Mouse (Mus musculus): ENCODE results near the gene Ripply1.
"Not testable (repeated sequence)": the region's sequence is repeated elsewhere in the genome, so short reads cannot be mapped to it uniquely, and the experiment has no call there.

Gene Ripply1

GRCm38 (mm10) chrX:139780988-139781387, 1.2 kb downstream of the Ripply1 start:
- CTCF ChIA-PET = no interaction called here

GRCm38 (mm10) chrX:139779401-139779800, 2.8 kb downstream of the Ripply1 start:
- CTCF ChIA-PET = no interaction called here

DNA sequence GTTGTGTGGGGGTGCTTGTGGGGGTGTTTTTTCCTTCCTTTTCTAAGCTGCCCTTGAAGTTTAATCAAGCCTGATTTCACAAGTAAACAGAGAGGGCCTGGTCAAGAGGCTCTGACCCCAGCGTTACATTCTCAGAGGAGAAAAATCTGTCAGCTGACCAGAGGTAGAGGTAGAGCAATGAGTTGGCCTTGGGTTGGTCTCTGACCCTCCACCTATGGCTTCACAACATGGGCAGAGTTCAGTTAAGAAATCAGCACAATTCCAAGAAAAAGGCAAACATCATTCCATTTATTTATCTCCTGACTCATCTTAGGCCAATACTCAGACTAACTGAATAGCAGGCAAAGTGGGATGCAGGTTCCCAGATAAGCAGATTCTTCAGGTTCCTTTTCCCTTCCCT, 3.3 kb downstream of the Ripply1 start:
- CTCF ChIA-PET = no interaction called here

DNA sequence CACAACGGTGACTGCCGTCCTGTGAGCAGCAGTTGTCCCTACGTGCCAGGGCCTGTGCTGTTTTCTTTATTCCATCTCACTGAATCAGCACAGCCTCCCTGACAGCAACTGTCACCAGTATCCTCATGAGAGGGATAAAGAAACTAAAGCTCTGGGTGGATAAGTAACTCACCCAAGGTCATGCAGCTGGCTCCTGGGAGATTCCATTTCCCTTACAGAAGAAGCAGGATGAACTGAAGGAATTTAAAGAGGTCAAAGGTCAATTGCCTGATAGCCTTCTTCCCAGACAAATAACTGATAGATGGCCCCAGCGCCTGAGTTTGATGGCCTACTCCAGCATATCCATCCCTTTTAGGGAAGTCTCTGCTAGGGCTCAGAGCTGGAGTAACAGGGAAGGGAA, 4.8 kb downstream of the Ripply1 start:
- CTCF ChIA-PET = interaction anchor here (0.6 kb wide), 1 partner anchor 192 kb away, joined by 3 read pairs; no protein-coding TSS in a partner anchor

GRCm38 (mm10) chrX:139775084-139775612, 7.0 kb downstream of the Ripply1 start:
- CTCF ChIA-PET = no interaction called here

DNA sequence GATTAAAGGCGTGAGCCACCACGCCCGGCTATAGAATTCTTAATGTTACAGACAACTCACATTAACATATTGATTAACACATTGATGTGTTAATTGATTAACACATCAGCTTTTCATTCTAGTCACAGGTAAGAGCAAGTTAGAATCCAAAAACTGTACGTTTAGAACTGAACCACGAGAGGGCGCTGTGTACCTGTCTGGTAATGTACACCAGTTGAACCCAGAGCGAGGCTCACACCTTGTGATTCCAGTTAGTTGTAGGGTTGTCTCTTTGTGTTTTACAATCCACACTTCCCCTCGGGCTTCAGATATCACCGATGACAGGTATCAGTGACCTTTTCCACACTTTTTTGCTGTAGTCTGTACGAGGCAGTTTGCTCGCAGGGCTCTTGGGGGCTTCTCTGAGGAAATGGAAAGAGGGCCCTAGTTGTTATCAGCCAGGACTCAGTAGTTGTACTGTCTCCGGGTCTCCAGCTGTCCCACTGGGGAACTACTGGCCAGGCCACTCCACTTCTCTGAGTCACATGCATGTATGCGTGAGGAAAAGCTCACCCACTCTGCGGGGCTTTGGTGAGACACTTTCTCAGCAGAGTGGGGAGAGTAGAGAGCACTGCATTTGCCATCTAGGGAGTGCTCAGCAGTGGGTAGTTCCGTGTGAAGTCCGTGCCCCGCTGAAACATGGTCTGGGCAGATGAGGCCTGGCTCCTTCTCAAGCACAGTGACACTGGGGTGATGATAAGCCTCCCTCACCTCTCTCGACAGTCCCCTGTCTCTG, 7.7 kb downstream of the Ripply1 start:
- CTCF ChIA-PET = no interaction called here

DNA sequence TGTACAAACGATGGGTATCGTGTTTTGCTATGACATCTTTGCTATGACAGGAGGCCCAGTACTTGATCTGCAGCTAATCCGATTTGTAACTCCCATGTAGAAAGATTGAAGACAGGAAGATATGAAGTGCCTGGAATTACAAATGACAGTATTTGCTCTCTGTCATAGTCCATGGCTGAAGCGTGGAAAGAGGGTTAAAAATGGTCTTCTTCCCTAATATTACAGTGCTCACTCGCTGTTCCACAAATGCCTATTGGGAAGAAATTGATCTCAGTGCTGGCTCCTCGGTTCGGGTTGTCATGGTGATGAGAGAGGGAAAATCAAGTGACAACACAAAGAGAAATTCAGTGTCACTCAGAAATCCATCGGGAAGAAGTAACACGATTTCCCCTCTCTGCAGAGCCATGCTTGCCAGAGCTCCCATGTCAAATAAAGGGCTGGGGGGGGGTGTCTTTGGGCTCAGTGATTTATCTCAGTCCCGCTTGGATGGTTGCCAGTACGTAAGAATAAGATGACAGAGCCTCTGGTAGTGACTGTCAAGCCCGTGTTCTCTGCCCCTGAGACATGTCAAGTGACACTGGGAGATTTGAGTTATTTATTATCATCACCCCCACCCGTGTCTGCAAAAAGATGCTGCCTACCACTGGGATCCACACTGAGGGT, 12.0 kb downstream of the Ripply1 start:
- CTCF ChIA-PET = no interaction called here

GRCm38 (mm10) chrX:139762546-139762945, 19.6 kb downstream of the Ripply1 start:
- CTCF ChIA-PET = no interaction called here

GRCm38 (mm10) chrX:139758634-139759033, 23.5 kb downstream of the Ripply1 start:
- CTCF ChIA-PET = not testable (repeated sequence)

GRCm38 (mm10) chrX:139751855-139752254, 30.3 kb downstream of the Ripply1 start:
- CTCF ChIA-PET = no interaction called here

DNA sequence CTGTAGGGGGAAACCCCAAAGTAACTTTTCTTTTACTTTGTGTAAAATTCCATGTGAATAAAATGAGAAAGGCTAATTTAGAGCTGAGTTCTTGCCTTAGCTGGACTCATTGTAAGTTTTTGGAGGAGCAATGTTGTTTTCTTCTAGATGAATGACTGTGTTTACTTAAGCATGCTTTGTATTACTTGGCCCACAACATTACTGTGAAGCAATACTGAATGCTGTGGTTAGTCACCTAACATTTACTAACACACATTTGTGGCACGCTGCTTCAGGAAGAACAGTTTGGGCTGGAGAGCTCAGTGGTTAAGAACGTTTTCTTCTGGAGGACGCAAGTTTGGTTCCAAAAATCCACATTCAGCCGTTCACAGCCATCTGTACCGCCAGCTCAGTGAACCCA, 45.1 kb downstream of the Ripply1 start:
- CTCF ChIA-PET = no interaction called here

DNA sequence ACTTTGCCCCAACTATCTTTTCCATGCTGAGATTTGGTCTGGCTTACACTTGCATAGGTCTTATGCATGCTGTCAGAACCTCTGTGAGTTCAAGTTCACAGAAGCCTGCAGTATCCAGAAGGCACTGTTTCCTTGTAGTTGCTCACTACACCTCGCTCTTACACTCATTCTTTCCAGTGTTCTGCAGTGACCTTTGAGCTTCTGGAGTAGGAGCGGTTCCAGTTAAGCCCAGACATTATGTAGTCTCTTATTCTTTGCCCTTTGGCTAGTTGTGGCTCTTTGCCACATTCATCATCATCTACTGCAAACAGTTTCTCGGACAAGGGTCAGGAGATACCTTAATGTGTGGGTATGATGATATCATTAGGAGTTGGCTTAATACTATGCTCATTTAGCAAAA, 51.6 kb downstream of the Ripply1 start:
- CTCF ChIA-PET = no interaction called here
